Mouse (Mus musculus): ENCODE measurements around the gene Ssbp1. TPM values are rescaled to one million over a fixed set of nuclear protein-coding genes. Genes with fewer than 3 reads are reported as not detected.

Ssbp1 gene
- polyA plus RNA-seq, 1 experiment from 2014 or later: 131 TPM

GRCm38 (mm10) chr6:40435151-40436046 lies 35.8 kb upstream of the Ssbp1 start:
- Histone ChIP-seq H3K9me3 (no peaks in the 10 kb centered on the region), H3K4me1 (peaks cover 75% of the 10 kb centered on the region), H3K27me3 (no peaks in the 10 kb centered on the region), H3K27ac (replicated peaks) (peak overlapping the region; percentile 97), H3K4me2 (replicated peaks) (peak overlapping the region; percentile 78), H3K9ac (replicated peaks) (peak overlapping the region; percentile 90), H3K36me3 (no peaks in the 10 kb centered on the region), H3K4me3 (peak overlapping the region; percentile 71)
- ATAC-seq (replicated peaks): peak; percentile 59
- under 1% methylated on average over 71 of the region's 72 CpGs for WGBS

- no peaks in the 10 kb centered on the region for H3K36me3 ChIP-seq
- no peaks in the 10 kb centered on the region for H3K9me3 ChIP-seq
- H3K4me2 ChIP-seq (replicated peaks): peak within 1 kb of the TSS; percentile 78
- H3K9ac ChIP-seq (replicated peaks): peak within 1 kb of the TSS; percentile 90
- H3K27ac ChIP-seq (replicated peaks): peak within 1 kb of the TSS; percentile 97
- H3K4me1 ChIP-seq: peaks cover 74% of the 10 kb centered on the region
- H3K27me3 ChIP-seq: no peaks in the 10 kb centered on the region
- WGBS: 1% methylated on average over 38 of the region's 38 CpGs
- ATAC-seq (replicated peaks): peak; percentile 86
- peak within 1 kb of the TSS; percentile 71 for H3K4me3 ChIP-seq
These were observed 35.1 kb upstream of the Ssbp1 start, which contains the start of gene E330009J07Rik for GRCm38 (mm10) chr6:40436047-40436483. Gene E330009J07Rik (minus strand): TSS chr6:40436135.

GRCm38 (mm10) chr6:40438936-40439335 lies 32.2 kb upstream of the Ssbp1 start, which contains the start of gene Wee2:
Gene Wee2 (plus strand): TSS chr6:40439088.
- Histone ChIP-seq H3K9me3 (no peaks in the 10 kb centered on the region), H3K9ac (replicated peaks) (no peak within 1 kb of the TSS), H3K36me3 (no peaks in the 10 kb centered on the region), H3K4me2 (replicated peaks) (no peak within 1 kb of the TSS), H3K27me3 (no peaks in the 10 kb centered on the region), H3K4me1 (peaks cover 45% of the 10 kb centered on the region), H3K4me3 (no peak within 1 kb of the TSS), H3K27ac (replicated peaks) (peak within 1 kb of the TSS; percentile 58)
- ATAC-seq (replicated peaks): no peak
- 62% methylated on average over 5 of the region's 5 CpGs for WGBS

GRCm38 (mm10) chr6:40439731-40440130 lies 31.4 kb upstream of the Ssbp1 start:
- H3K27ac ChIP-seq (replicated peaks): peak overlapping the region; percentile 58
- H3K9ac ChIP-seq (replicated peaks): no peak overlapping the region
- peaks cover 37% of the 10 kb centered on the region for H3K4me1 ChIP-seq
- H3K4me2 ChIP-seq (replicated peaks): no peak overlapping the region
- no peak overlapping the region for H3K4me3 ChIP-seq
- no peak for ATAC-seq (replicated peaks)
- H3K27me3 ChIP-seq: no peaks in the 10 kb centered on the region
- no peaks in the 10 kb centered on the region for H3K9me3 ChIP-seq
- H3K36me3 ChIP-seq: no peaks in the 10 kb centered on the region
- WGBS: 55% methylated on average over 12 of the region's 12 CpGs

- H3K4me1 ChIP-seq: peaks cover 34% of the 10 kb centered on the region
- no peak overlapping the region for H3K9ac ChIP-seq (replicated peaks)
- no peak overlapping the region for H3K4me2 ChIP-seq (replicated peaks)
- no peaks in the 10 kb centered on the region for H3K36me3 ChIP-seq
- WGBS: 55% methylated on average over 3 of the region's 3 CpGs
- H3K9me3 ChIP-seq: no peaks in the 10 kb centered on the region
- no peak overlapping the region for H3K4me3 ChIP-seq
- no peak for ATAC-seq (replicated peaks)
- 0 out of 2 replicates have a peak overlapping the region, but pooled peaks have one; percentile 15 for H3K27ac ChIP-seq (replicated peaks)
- H3K27me3 ChIP-seq: no peaks in the 10 kb centered on the region
These were observed 29.9 kb upstream of the Ssbp1 start for GRCm38 (mm10) chr6:40441276-40441675.

GRCm38 (mm10) chr6:40441755-40442154 lies 29.4 kb upstream of the Ssbp1 start:
- H3K27ac ChIP-seq (replicated peaks): no peak overlapping the region
- no peaks in the 10 kb centered on the region for H3K36me3 ChIP-seq
- no peak overlapping the region for H3K4me2 ChIP-seq (replicated peaks)
- peaks cover 30% of the 10 kb centered on the region for H3K4me1 ChIP-seq
- no peaks in the 10 kb centered on the region for H3K27me3 ChIP-seq
- H3K9me3 ChIP-seq: no peaks in the 10 kb centered on the region
- no peak overlapping the region for H3K4me3 ChIP-seq
- ATAC-seq (replicated peaks): no peak
- 41% methylated on average over 3 of the region's 3 CpGs for WGBS
- H3K9ac ChIP-seq (replicated peaks): no peak overlapping the region

GRCm38 (mm10) chr6:40443281-40443928 lies 27.7 kb upstream of the Ssbp1 start:
- peaks cover 21% of the 10 kb centered on the region for H3K4me1 ChIP-seq
- H3K4me2 ChIP-seq (replicated peaks): no peak overlapping the region
- no peak overlapping the region for H3K4me3 ChIP-seq
- H3K36me3 ChIP-seq: no peaks in the 10 kb centered on the region
- H3K9me3 ChIP-seq: no peaks in the 10 kb centered on the region
- no peak overlapping the region for H3K9ac ChIP-seq (replicated peaks)
- ATAC-seq (replicated peaks): no peak
- H3K27ac ChIP-seq (replicated peaks): no peak overlapping the region
- H3K27me3 ChIP-seq: no peaks in the 10 kb centered on the region
- WGBS: 36% methylated on average over 10 of the region's 10 CpGs

GRCm38 (mm10) chr6:40448626-40449025 lies 22.5 kb upstream of the Ssbp1 start:
- Histone ChIP-seq H3K9ac (replicated peaks) (no peak overlapping the region), H3K27me3 (no peaks in the 10 kb centered on the region), H3K9me3 (no peaks in the 10 kb centered on the region), H3K4me3 (no peak overlapping the region), H3K36me3 (no peaks in the 10 kb centered on the region), H3K4me1 (no peaks in the 10 kb centered on the region), H3K4me2 (replicated peaks) (no peak overlapping the region), H3K27ac (replicated peaks) (no peak overlapping the region)
- ATAC-seq (replicated peaks): no peak

GRCm38 (mm10) chr6:40454436-40455041 lies 16.6 kb upstream of the Ssbp1 start:
- no peak overlapping the region for H3K27ac ChIP-seq (replicated peaks)
- H3K36me3 ChIP-seq: no peaks in the 10 kb centered on the region
- H3K4me1 ChIP-seq: no peaks in the 10 kb centered on the region
- H3K9ac ChIP-seq (replicated peaks): no peak overlapping the region
- no peaks in the 10 kb centered on the region for H3K27me3 ChIP-seq
- no peaks in the 10 kb centered on the region for H3K9me3 ChIP-seq
- WGBS: 19% methylated on average over 7 of the region's 7 CpGs
- no peak overlapping the region for H3K4me2 ChIP-seq (replicated peaks)
- H3K4me3 ChIP-seq: no peak overlapping the region
- ATAC-seq (replicated peaks): no peak

GRCm38 (mm10) chr6:40465710-40466109 lies 5.4 kb upstream of the Ssbp1 start:
- no peak for ATAC-seq (replicated peaks)
- no peak overlapping the region for H3K9ac ChIP-seq (replicated peaks)
- no peaks in the 10 kb centered on the region for H3K9me3 ChIP-seq
- H3K4me3 ChIP-seq: no peak overlapping the region
- no peaks in the 10 kb centered on the region for H3K27me3 ChIP-seq
- no peak overlapping the region for H3K27ac ChIP-seq (replicated peaks)
- H3K4me1 ChIP-seq: peaks cover 1% of the 10 kb centered on the region
- H3K36me3 ChIP-seq: no peaks in the 10 kb centered on the region
- 48% methylated on average over 6 of the region's 6 CpGs for WGBS
- no peak overlapping the region for H3K4me2 ChIP-seq (replicated peaks)

- H3K4me1 ChIP-seq: peaks cover 18% of the 10 kb centered on the region
- ATAC-seq (replicated peaks): no peak; the same call in 1 of the 2 replicates
- H3K27me3 ChIP-seq: no peaks in the 10 kb centered on the region
These were observed 513 bp downstream of the Ssbp1 start for GRCm38 (mm10) chr6:40471720-40472010.

GRCm38 (mm10) chr6:40476132-40476531 lies 5.0 kb downstream of the Ssbp1 start:
- H3K9ac ChIP-seq (replicated peaks): no peak overlapping the region
- H3K27me3 ChIP-seq: no peaks in the 10 kb centered on the region
- WGBS: 88% methylated on average over 4 of the region's 4 CpGs
- ATAC-seq (replicated peaks): no peak
- H3K4me3 ChIP-seq: no peak overlapping the region
- H3K4me2 ChIP-seq (replicated peaks): no peak overlapping the region
- peaks cover 51% of the 10 kb centered on the region for H3K36me3 ChIP-seq
- H3K4me1 ChIP-seq: peaks cover 14% of the 10 kb centered on the region
- no peak overlapping the region for H3K27ac ChIP-seq (replicated peaks)
- H3K9me3 ChIP-seq: no peaks in the 10 kb centered on the region

More at GRCm38 (mm10) chr6:40471720-40472010, 513 bp downstream of the Ssbp1 start:
- H3K36me3 ChIP-seq: peaks cover 25% of the 10 kb centered on the region
- H3K4me3 ChIP-seq: peak overlapping the region; percentile 69
- peak overlapping the region; percentile 79 for H3K4me2 ChIP-seq (replicated peaks)
- H3K27ac ChIP-seq (replicated peaks): peak overlapping the region; percentile 93
- no peaks in the 10 kb centered on the region for H3K9me3 ChIP-seq
- WGBS: under 1% methylated on average over 7 of the region's 7 CpGs
- H3K9ac ChIP-seq (replicated peaks): peak overlapping the region; percentile 82

Measured in forebrain, embryonic 15.5 days (tissue).